Mouse (Mus musculus) adrenal gland, adult 18-20 months (tissue): ENCODE data around the gene Tfrc. TPM values are rescaled to one million over a fixed set of nuclear protein-coding genes. Genes with fewer than 3 reads are reported as not detected.

Experiments
- DNase-seq, 2 experiments: peaks; one replicate each; pipeline ENCODE4 v3.0.0; 2021 to 2022; ENCODE audit warnings: low spot score in 2 of 2
- total RNA-seq, 2 experiments: library from RNA; stranded (reverse); gene quantifications; 1 replicate in 1 of 2; 2 replicates in 1 of 2; pipeline ENCODE4 v1.2.3; 2021

Gene Tfrc
- total RNA-seq, 2 experiments from 2014 or later: 19.8 to 34.3 TPM

DNA sequence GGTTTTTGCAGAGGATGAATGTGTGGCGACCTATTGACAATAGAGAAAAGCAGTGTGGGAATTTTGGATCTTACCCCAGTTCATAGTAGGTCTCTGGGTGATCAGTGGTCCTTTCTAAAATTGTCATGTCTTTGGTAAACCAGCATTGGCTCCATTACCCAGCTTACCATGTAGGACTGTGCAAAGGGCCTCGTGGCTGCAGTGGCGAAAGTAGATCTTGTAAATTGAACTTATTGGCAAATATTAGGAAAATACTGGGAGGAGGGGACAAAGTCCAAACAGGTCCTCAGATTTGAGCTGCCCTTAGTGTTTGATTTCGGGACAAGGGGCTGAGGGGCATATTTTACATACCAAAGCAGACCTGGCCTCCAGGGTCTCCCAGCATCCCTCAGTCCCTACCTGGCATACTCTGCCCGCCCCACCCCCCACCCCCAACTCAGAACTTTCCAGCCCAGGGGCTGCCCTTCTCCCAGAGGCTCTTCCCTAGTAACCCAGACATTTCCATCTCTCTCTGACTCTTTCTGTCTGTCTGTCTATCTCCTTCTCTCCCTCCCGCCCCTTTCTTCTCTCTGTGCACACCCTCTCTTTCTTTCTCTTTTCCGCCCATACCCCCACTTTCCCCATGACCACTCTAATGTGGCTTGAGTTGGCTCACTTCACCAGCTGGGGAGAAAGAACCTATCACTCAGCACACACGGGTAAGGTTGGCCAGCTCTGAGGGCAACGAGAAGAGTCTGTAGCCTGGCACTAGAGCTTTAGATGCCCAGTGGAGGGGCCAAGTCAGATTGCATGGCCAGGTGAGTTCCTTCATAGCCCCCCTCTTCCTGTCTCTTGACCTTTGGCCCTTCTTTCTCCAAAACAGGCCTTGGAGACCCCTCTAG lies 58.2 kb downstream of the Tfrc start:
- no peak for DNase-seq

DNA sequence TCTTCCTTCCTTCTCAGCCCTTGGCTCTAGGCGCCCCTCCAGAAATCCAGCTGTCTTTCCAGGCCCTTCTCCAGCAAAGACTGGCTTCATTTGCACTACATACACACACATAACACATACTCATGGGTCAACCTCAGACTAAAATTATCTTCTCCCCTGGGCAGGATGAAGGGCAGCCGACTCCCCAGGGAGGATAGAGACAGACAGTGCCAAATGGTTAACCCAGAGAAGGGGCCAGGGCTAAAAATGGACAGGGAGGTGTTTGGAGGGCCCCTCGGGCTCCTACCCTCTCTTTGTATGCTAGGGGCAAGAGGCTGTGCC lies 58.8 kb downstream of the Tfrc start:
- no peak for DNase-seq

DNA sequence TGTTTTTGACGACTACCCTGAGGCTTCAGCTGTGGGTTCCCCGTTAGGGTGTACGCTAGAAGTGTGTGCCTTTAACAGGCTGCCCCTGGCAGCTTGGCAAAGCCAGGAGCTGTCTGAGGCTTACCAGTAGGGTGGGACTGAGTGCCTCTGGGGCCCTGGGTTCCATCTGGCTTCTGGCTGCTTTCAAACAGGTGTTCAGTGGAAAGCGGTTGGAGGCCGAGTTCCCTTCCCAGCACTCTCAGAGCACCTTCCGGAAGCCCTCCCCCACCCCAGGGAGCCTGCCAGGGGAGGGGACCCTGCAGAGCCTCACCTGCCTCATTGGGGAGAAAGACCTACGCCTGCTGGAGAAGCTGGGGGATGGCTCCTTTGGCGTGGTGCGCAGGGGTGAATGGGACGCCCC lies 59.3 kb downstream of the Tfrc start:
- no peak for DNase-seq

DNA sequence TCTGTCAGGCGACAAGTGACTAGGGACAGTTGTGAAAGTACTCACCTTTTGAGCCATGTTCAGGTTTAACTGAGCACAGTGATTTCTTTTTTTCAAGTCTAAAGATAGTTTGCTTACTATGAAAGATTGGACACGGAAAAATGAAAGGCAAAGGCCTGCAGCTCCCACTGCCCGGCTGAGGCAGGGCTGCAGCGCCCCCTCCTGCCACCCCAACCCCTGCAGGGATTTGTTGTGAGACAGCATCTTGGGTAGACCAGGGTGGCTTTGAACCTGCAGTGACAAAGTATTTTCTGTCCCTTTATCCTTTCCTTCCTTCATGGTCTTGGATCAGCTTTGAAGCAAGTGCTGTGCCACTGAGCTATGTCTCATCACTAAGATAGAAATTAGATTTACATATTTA lies 59.8 kb downstream of the Tfrc start:
- DNase-seq: no peak

DNA sequence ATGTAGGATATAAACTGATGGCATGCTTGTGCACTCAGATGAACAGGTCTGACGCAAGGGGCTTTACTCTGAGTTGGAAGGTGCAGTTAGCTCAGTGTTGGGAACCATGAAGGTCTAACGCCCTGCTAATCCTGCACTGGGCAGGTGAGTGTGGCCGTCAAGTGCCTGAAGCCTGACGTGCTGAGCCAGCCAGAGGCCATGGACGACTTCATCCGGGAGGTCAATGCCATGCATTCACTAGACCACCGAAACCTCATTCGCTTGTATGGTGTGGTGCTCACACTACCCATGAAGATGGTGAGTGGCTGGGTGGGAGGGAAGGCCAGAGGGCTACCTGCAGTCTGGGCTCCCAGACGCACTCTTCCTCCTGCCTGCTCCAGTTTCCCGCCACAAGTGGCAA lies 60.5 kb downstream of the Tfrc start:
- DNase-seq: no peak

DNA sequence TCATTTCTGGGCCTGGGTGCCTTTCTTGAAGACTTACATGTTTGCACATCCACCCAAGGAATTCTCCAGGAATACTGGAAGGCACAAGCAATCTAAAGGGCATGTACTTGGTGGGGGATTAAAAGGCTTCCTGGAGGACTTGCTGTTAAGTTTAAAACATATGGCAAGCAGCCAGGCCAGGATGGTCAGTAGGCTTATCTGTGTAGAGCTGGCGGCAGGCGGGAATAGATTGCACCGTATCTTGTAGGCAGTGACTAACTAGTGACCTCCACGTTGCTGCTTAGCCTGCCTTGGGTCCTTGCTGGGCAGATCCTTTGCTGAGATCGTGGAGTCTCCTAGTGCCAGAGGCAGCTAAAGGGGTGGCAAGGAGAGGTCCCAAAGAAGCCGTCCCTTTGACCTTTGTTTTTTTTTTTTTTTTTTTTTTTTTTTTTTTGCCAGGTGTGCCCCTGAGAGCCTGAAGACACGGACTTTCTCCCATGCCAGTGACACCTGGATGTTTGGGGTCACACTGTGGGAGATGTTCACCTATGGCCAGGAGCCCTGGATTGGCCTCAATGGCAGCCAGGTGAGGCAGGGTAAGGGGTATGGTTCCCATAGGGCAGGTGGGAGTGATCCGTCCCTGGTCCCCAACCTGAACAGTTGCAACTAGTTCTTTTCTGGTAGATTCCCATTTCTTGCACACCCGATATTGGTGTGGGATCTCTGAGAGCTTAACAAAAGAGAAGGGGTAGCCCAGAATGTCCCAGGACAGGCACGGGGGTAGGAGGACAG lies 61.8 kb downstream of the Tfrc start:
- DNase-seq: no peak

DNA sequence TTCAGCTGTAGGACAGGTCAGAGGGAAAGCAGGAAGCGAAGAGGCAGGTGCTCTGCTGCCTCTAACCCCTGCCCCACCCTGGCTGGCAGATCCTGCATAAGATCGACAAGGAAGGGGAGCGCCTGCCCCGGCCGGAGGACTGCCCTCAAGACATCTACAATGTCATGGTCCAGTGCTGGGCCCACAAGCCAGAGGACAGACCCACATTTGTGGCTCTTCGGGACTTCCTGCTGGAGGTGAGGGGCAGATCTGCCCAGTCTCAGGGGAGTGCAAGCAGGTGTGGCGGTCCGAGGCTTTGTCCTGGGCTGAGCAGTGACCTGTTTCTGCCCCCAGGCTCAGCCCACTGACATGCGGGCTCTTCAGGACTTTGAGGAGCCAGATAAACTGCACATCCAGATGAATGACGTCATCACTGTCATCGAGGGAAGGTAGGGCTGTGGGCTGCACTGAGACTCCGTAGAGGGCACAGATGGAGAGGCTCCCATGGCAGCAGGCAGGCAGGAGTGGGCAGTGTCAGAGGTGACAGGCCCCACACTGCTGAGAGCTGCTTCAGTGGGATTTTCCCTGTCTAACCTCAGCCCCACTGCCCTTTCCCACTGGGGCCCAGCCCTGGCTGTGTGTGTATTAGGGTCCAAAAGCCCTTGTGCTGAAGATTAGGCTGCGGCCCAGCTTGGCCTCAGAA lies 62.6 kb downstream of the Tfrc start:
- no peak for DNase-seq

DNA sequence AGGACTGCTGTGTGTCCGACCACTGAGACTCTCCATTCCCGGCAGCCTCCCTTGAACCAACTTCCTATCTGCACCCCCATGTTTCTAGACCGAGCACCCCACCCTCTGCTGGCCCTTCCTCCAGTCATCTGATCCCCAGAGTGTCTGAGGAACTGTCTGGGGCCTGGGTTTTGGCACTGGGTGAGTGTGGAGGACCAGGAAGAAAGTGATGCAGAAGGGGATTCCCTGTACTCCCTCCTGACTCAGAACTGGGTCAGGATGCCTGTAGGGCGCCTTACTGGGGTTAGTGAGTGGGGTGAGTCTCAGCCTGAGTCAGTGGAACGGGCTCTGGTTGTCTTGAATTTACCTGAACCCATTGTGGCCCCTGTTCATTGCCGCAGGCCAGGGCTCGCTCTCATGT lies 63.5 kb downstream of the Tfrc start:
- no peak for DNase-seq

DNA sequence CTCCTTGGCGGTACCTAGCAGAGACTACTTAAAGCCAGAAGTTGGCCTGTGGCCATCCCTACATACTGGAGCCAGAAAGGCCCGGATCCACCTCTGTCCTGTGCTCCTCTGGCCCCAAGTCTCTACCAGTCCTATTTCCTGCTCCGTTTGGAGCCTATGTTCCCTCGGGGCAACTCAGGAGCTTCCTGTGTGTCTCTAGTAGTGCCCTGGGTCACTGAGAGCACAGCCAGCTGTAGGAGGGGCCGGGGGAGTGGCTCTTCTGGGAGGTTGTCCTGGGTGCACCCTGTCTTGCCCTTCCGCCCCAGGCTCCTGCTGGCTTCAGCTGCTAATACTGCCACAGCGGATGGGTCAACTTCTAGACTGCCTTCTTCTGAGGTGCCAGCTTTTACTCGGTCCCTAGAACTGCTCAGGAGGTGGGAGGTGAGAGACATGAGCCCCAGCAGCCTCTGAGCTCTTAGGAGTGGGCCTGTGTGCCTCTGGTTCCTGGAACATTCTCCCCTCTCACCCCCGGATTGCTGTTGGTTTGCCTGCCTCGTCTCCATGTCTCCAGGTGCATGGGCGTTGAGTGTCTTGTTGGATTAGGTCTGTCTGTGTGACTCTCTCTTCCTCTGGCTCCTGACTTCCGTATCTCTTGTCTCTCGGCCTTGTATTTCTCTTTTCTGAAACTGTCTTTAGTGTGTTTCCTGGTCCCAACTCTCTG lies 64.3 kb downstream of the Tfrc start:
- DNase-seq: no peak

DNA sequence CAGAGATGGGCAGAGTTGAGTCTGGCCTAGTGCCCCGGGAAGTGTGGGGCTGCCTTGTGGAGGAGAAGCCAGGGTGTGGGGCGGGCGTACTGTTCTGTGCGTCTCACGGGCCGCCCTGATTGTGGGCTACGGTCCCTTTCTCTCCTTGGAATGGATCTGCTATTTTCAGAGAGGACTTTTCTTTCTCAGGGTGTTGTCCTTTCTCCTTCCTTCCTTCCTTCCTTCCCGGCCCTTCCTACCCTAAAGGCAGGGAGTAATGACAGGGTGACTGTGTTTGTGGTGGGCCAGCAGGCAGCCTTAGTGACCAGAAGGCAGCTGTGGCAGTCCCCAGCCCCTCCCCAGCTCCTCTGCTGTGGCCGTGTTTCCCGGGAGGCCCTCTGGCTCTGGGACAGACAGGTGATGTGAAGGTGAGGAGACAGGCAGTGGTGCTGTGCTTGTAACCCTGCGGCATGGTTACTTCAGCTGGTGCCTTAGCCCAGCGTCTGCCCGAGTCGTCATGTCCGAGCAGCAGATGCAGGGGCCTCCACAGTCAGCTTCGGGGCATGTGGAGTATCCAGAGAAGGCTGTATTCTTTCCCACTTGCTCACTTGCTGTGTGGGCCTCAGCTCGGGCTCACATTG lies 65.5 kb downstream of the Tfrc start:
- no peak for DNase-seq

DNA sequence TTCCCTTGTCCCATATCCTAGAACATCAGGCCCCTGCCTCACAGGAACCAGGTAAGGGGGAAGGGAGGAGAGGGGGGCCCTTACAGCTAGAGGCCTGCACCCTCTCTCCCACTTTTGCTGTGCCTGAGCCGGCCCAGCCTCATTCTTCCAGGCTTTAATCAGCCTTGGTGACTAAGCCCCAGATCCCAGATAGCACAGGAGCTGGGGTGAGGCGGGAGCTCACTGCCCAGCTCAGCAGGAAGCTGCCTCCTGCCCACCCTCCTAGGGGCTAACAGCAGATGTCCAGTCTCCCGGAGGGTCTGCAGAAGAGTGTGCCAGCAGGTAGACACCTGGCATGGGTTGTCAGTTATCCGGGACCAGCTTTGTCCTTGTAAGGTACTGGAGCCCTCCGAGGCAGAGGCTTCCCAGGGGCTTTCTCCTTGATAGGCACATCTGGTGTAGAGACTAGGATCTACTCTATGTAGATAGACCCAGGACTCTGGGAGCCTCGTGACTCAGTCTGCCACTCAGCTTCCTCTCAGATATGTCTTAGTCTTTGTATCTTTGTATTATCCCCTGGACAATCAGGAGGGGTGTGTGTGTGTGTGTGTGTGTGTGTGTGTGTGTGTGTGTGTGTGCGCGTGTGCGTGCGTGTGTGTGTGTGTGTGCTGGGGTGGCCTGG lies 68.5 kb downstream of the Tfrc start:
- DNase-seq: no peak

DNA sequence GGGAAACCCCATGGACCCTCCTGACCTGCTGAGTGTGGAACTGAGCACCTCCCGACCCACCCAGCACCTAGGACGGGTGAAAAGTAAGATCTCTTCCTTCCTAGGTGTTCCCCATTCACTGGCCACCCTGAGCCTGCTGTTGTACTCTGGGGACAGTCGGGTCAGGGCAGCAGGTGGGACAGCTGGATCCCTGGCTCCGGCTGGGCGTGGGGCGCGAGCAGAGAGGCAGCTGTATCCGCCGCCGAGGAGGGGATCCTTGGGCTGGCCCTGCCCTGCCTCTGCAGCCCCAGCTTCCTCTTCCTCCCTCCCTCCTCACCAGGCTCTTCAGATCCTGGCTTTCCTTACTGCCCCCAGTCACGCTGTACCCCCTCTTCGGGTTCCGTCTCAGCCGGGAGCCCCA lies 69.2 kb downstream of the Tfrc start:
- DNase-seq: no peak

DNA sequence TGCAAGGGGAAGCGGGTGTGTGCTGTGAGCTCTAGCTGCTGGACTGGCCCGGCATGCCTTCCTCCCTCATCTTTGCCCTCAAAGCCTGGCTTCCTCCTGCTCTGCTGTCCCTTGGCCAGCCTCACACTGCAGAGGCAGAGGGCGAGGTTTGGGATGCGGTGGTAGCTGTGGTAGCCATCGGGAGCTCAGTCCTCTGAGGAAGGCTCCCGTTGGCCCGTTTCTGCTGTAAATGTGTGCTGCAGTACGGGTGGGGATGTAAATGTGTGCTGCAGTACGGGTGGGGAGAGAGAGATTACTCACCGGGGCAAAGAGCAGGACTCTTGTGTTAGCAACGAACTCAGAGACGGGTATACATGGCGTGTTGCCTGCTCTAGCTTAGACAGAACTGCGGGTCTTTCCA lies 70.1 kb downstream of the Tfrc start:
- DNase-seq: no peak

DNA sequence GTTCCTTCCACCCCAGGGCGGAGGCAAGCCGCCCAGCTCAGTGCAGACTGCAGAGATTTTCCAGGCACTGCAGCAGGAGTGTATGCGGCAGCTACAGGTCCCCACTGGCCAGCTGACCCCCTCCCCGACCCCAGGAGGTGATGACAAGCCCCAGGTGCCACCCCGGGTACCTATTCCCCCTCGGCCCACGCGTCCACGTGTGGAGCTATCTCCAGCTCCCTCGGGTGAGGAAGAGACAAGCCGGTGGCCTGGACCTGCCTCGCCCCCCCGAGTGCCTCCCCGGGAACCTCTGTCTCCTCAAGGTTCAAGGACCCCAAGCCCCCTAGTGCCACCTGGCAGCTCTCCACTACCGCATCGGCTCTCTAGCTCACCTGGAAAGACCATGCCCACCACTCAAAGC lies 71.3 kb downstream of the Tfrc start:
- no peak for DNase-seq

DNA sequence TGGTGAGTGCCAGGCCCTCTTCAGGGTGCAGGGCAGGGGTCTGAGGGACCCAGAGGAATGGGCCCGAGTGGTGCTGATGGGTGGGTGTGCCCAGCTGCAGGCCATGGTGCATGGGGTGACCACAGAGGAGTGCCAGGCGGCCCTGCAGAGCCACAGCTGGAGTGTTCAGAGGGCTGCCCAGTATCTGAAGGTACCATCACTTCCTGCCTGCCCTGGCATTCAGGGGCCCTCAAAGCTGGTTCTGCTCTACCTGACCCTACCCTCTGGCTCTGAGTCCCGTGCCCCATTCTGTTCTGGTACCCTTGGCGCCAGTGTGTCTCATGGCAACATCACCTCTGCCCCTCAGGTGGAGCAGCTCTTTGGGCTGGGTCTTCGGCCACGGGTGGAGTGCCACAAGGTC lies 72.1 kb downstream of the Tfrc start:
- no peak for DNase-seq

DNA sequence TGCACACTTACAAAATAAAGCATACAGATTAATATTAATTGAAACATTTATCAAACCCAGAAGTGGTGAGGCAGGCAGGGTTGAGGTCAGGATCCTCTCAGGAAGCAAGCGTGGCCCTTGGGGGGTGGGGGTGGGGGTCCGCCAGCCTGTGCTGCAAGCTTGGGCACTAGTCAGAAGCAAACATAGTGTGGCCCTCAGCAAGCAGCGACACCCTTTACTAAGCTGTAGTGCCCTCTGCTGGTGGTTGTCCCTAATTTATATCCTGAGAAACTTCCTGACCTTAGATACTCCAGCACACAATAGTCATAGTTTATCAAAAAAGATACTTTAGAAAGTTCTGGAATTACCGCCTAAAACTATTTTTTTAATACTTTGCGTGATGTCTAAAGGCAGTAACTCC lies 73.5 kb downstream of the Tfrc start:
- DNase-seq: peak; percentile 71 to 73
